Mouse (Mus musculus): ENCODE measurements around the gene Invs.

GRCm38 (mm10) chr4:48458436-48458835 lies 178.9 kb downstream of the Invs start:
- no peak for TF ChIP-seq CTCF (conservative IDR thresholded peaks at IDR 0.05; ENCODE audit: low read length)
- no peak for TF ChIP-seq NANOG (IDR thresholded peaks at IDR 0.05; ENCODE audit: borderline replicate concordance, low read length)
